Mouse (Mus musculus) megakaryocyte, embryonic 14.5 days (primary cell): ENCODE measurements at regions not wholly inside any gene's neighbourhood (a gene's known extent, or its start where the extent isn't known, plus 50 kb on each side); places are given as distances from the start of the nearest gene placed in this dataset.

Source experiments
- FLI1 ChIP-seq: IDR thresholded peaks from 2 replicates; pipeline ENCODE4 v1.6.1; 2012; ENCODE audit warnings: low read length, inconsistent platforms, mixed read lengths
- GATA1 ChIP-seq: IDR thresholded peaks from 3 replicates; pipeline ENCODE4 v1.6.1; 2012; ENCODE audit warnings: mixed read lengths, low read length, inconsistent platforms, borderline replicate concordance

DNA sequence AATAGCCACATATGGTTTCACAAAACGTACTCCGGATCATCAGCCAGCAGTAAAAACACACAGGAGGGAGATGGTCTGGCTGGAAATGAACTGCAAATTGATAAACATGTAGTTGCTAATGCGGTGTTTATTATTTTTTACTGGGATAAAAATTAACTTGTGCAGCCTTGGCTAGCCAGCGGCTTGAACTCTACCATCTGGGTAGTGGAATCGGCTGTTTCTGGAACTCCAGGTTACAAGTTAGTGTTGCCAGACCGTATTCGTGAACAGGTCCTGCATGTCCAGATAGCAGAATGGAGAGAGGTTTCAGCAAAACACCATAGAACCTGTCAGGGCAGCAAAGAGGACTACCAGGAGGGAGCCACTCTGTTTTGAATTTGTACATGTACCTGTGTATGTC lies 107.4 kb downstream of the Tomm20 start:
- TF ChIP-seq FLI1 (no peak), GATA1 (no peak)
